Mouse (Mus musculus): ENCODE results near the gene Ntn3. TPM values are rescaled to one million over a fixed set of nuclear protein-coding genes. Genes with fewer than 3 reads are reported as not detected.
A peak's percentile ranks its signal among the peaks of the same experiment; 100 is the strongest.

Ntn3 gene
- polyA plus RNA-seq, 1 experiment from 2014 or later = 2.3 TPM

DNA sequence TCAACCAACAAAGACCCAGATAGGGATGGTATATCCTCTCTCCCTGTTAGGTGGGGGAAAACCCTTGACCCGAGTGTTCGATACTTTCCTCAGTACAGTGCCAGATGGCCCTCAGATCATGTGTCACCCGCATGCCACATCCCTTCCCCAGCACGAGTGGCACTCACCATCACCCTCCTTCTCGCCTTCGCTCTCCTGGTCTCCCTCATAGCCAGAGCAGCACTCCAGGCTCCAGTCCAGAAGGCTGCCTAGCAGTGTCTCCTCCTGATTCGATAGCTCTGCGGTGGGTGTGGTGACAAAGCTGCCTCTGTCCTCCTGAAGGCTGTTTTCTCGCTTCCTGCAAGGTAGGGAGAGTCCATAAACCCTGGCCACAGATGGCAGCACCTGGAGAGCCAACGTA, 15.4 kb upstream of the Ntn3 start:
- Histone ChIP-seq H3K4me2 (replicated peaks; ENCODE audit: low read depth, low read length) (no peak overlapping the region), H3K36me3 (ENCODE audit: insufficient read depth, low read length) (peaks cover 11% of the 10 kb centered on the region; the same call in 1 of the 2 replicates), H3K9me3 (ENCODE audit: low read length) (no peaks in the 10 kb centered on the region), H3K4me1 (ENCODE audit: insufficient read depth, low read depth, low read length) (peaks cover 4% of the 10 kb centered on the region; the same call in 1 of the 2 replicates), H3K27ac (ENCODE audit: low read length) (no peak overlapping the region), H3K4me3 (ENCODE audit: low read depth, low read length) (no peak overlapping the region), H3K9ac (replicated peaks; ENCODE audit: low read depth) (no peak overlapping the region), H3K27me3 (replicated peaks; ENCODE audit: insufficient read depth, low read length) (no peaks in the 10 kb centered on the region)
- ATAC-seq (no peak), DNase-seq (ENCODE audit: low spot score) (no peak)
- no peak for TF ChIP-seq CTCF (IDR thresholded peaks at IDR 0.05)
- TF ChIP-seq EP300 (IDR thresholded peaks at IDR 0.05) = no peak
- 90% methylated on average over 10 of the region's 10 CpGs for WGBS

DNA sequence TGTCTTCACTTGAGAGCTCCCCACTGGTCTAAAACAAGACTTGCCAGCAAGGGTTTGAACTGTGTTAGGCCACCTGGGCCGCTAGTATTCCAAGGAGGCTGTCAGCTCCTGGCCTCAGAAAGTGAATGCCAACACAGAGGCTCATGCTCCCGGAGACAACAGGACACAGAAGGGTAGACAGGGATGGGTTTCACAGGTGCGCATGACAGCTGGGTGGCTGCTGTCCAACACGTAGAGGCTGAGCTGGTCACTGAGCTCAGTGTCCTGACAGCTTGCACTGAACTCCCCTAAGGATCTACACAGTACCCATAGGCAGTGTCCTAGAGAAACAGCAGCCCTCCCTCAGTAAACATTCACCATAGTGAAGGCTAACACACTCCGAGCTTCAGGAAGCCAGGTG, 14.2 kb upstream of the Ntn3 start:
- no peaks in the 10 kb centered on the region for H3K9me3 ChIP-seq (ENCODE audit: low read length)
- ATAC-seq = no peak
- H3K4me1 ChIP-seq (ENCODE audit: insufficient read depth, low read depth, low read length) = peaks cover 4% of the 10 kb centered on the region; the same call in 1 of the 2 replicates
- peaks cover 11% of the 10 kb centered on the region; the same call in 1 of the 2 replicates for H3K36me3 ChIP-seq (ENCODE audit: insufficient read depth, low read length)
- H3K27me3 ChIP-seq (replicated peaks; ENCODE audit: insufficient read depth, low read length) = no peaks in the 10 kb centered on the region
- no peak overlapping the region for H3K4me3 ChIP-seq (ENCODE audit: low read depth, low read length)
- no peak for DNase-seq (ENCODE audit: low spot score)
- no peak overlapping the region for H3K4me2 ChIP-seq (replicated peaks; ENCODE audit: low read depth, low read length)
- H3K27ac ChIP-seq (ENCODE audit: low read length) = no peak overlapping the region
- TF ChIP-seq CTCF (IDR thresholded peaks at IDR 0.05) (no peak), EP300 (IDR thresholded peaks at IDR 0.05) (no peak)
- WGBS = 86% methylated on average over 5 of the region's 5 CpGs
- no peak overlapping the region for H3K9ac ChIP-seq (replicated peaks; ENCODE audit: low read depth)

DNA sequence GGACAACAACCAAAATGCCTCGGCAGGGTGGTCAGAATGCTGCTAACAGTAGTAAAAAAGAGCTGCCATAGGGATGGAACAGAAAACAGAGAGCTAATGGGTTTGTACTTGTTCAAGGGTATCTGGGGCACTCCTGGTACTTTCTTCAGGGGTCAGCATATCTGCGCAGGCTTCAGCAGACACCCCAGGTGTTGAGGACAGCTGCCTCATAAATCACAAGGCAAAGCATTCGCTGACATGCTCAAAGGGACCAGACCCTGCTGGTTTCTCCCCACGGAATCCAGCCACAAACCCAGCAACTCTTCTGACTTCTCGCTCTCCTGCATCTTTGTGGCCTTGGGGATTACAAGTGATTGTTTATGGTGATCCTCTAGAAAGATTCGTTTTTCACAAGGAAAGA, 13.3 kb upstream of the Ntn3 start:
- no peak overlapping the region for H3K4me2 ChIP-seq (replicated peaks; ENCODE audit: low read depth, low read length)
- peaks cover 8% of the 10 kb centered on the region; the same call in 1 of the 2 replicates for H3K36me3 ChIP-seq (ENCODE audit: insufficient read depth, low read length)
- no peak overlapping the region for H3K9ac ChIP-seq (replicated peaks; ENCODE audit: low read depth)
- peaks cover 4% of the 10 kb centered on the region; the same call in 1 of the 2 replicates for H3K4me1 ChIP-seq (ENCODE audit: insufficient read depth, low read depth, low read length)
- DNase-seq (ENCODE audit: low spot score) (no peak), ATAC-seq (no peak)
- WGBS = 76% methylated on average over 6 of the region's 6 CpGs
- no peaks in the 10 kb centered on the region for H3K27me3 ChIP-seq (replicated peaks; ENCODE audit: insufficient read depth, low read length)
- no peak overlapping the region for H3K27ac ChIP-seq (ENCODE audit: low read length)
- H3K9me3 ChIP-seq (ENCODE audit: low read length) = no peaks in the 10 kb centered on the region
- H3K4me3 ChIP-seq (ENCODE audit: low read depth, low read length) = no peak overlapping the region
- TF ChIP-seq EP300 (IDR thresholded peaks at IDR 0.05) (no peak), CTCF (IDR thresholded peaks at IDR 0.05) (no peak)

DNA sequence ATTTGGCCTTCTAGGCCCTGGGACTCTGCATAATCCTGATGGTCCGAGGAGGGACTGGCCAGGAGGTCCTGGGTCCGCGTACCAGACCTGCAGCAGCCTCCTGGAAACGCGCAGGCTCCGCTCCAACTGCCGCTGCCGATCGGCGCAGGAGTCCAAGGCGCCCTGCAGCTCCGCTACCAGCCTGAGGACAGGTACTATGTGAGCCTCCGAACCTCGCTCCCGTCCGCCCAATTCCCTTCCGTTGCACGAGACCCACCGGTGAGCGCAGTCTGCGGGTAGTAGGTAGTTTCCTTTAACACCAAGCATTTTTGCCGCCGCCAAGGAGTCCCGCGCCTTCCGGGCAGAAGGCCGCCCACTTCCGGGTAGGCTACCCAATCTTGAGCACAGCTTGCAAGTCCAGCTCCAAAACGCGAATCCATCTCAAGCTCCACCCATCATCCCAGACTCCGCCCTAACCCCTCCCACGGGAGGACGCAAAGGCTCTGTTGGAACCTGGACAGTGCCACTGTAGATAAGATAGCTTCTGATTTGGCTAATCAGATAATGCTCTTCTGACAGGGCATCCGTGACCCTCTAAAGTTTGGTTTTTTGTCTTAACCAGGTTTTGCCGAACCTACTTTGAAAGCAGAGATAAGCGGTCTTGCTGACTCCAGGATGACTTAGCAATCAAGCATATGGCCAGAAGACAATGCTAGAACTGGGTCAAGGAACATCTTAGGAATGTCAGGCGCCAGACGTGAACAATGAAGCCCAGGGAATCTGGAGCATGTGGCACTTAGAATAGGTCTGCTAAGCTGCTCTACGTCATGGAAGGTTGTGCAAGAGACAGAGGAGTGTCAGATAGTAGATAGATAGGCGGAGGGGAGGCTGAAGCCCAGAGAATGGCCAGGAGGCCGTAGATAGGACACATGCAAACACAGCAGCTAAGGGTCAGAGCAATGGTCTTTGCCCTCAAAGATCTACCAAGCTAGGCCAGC, 11.4 kb upstream of the Ntn3 start, which contains the start of gene Tedc2:
Gene Tedc2 (minus strand): TSS at position 417 of the 977 bp plus-strand sequence.
- 3% methylated on average over 40 of the region's 41 CpGs for WGBS
- Histone ChIP-seq H3K27ac (ENCODE audit: low read length) (peak within 1 kb of the TSS; percentile 68), H3K4me1 (ENCODE audit: insufficient read depth, low read depth, low read length) (peaks cover 4% of the 10 kb centered on the region; the same call in 1 of the 2 replicates), H3K27me3 (replicated peaks; ENCODE audit: insufficient read depth, low read length) (no peaks in the 10 kb centered on the region), H3K9me3 (ENCODE audit: low read length) (no peaks in the 10 kb centered on the region), H3K9ac (replicated peaks; ENCODE audit: low read depth) (peak within 1 kb of the TSS; percentile 52), H3K4me3 (ENCODE audit: low read depth, low read length) (peak within 1 kb of the TSS; percentile 74), H3K4me2 (replicated peaks; ENCODE audit: low read depth, low read length) (peak within 1 kb of the TSS; percentile 89), H3K36me3 (ENCODE audit: insufficient read depth, low read length) (0 out of 2 replicates have a peak, but pooled peaks cover 4% of the 10 kb centered on the region)
- ATAC-seq (peak; percentile 96), DNase-seq (ENCODE audit: low spot score) (peak; percentile 96)
- TF ChIP-seq EP300 (IDR thresholded peaks at IDR 0.05) (peak; percentile 33; the same call in 1 of the 2 replicates), CTCF (IDR thresholded peaks at IDR 0.05) (no peak)

DNA sequence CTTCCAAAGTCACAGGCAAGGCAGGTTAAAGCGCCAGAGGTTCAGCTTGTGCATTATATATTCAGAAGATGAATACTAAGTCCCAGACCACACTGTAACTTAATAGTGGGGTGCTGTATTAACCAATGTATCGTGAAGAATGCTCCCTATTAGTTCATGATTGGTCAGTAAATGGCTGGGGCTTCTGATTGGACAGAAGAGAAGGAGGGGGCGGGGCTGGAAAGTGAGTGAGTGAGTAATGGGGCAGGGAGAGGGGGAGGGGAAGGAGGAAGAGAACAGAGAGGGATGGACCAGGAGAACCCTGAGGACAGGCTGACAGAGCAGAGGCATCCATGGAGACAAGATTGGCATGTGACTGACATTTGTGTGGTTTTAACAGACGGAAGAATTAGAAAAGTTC, 7.5 kb upstream of the Ntn3 start:
- peaks cover 10% of the 10 kb centered on the region; the same call in 1 of the 2 replicates for H3K36me3 ChIP-seq (ENCODE audit: insufficient read depth, low read length)
- DNase-seq (ENCODE audit: low spot score) = no peak
- no peak overlapping the region for H3K4me2 ChIP-seq (replicated peaks; ENCODE audit: low read depth, low read length)
- TF ChIP-seq CTCF (IDR thresholded peaks at IDR 0.05) (no peak), EP300 (IDR thresholded peaks at IDR 0.05) (no peak)
- H3K27ac ChIP-seq (ENCODE audit: low read length) = no peak overlapping the region
- H3K4me1 ChIP-seq (ENCODE audit: insufficient read depth, low read depth, low read length) = peaks cover 9% of the 10 kb centered on the region
- no peaks in the 10 kb centered on the region for H3K27me3 ChIP-seq (replicated peaks; ENCODE audit: insufficient read depth, low read length)
- no peaks in the 10 kb centered on the region for H3K9me3 ChIP-seq (ENCODE audit: low read length)
- no peak overlapping the region for H3K4me3 ChIP-seq (ENCODE audit: low read depth, low read length)
- no peak overlapping the region for H3K9ac ChIP-seq (replicated peaks; ENCODE audit: low read depth)
- ATAC-seq = no peak
- 77% methylated on average over 4 of the region's 4 CpGs for WGBS

DNA sequence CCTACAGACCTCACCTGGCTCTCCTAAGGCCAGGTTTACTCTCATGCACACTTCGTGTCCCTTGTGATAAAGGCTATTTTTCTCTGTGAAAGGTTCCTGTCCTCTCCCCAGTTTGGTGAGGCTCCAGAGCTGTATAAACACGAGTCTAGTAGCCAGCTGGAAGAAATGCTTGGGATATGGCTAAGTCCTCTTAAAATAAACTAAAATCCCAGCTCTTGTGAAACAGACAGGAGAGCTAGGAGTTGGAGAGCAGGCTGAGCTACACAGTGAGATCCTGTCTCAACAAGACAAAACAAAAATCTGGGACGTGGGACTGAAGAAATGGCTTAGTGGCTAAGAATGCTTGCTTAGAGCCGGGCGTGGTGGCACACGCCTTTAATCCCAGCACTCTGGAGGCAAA, 3.9 kb upstream of the Ntn3 start:
- no peak overlapping the region for H3K4me3 ChIP-seq (ENCODE audit: low read depth, low read length)
- H3K4me2 ChIP-seq (replicated peaks; ENCODE audit: low read depth, low read length) = no peak overlapping the region
- ATAC-seq (peak; percentile 5; the same call in 1 of the 2 replicates), DNase-seq (ENCODE audit: low spot score) (peak; percentile 67)
- peaks cover 10% of the 10 kb centered on the region; the same call in 1 of the 2 replicates for H3K36me3 ChIP-seq (ENCODE audit: insufficient read depth, low read length)
- H3K27me3 ChIP-seq (replicated peaks; ENCODE audit: insufficient read depth, low read length) = 0 out of 2 replicates have a peak, but pooled peaks cover 3% of the 10 kb centered on the region
- WGBS = 46% methylated on average over 6 of the region's 6 CpGs
- 0 out of 2 replicates have a peak overlapping the region, but pooled peaks have one; percentile 16 for H3K27ac ChIP-seq (ENCODE audit: low read length)
- H3K4me1 ChIP-seq (ENCODE audit: insufficient read depth, low read depth, low read length) = peaks cover 21% of the 10 kb centered on the region
- H3K9me3 ChIP-seq (ENCODE audit: low read length) = no peaks in the 10 kb centered on the region
- H3K9ac ChIP-seq (replicated peaks; ENCODE audit: low read depth) = no peak overlapping the region
- TF ChIP-seq EP300 (IDR thresholded peaks at IDR 0.05) = no peak
- no peak for TF ChIP-seq CTCF (IDR thresholded peaks at IDR 0.05)
